Mouse (Mus musculus) kidney, postnatal 36 days (tissue): ENCODE results near the gene Slitrk2.

ENCODE experiments used
- DNase-seq, 2 experiments: peaks; one replicate each; pipeline ENCODE4 v3.0.0; 2021 to 2022; ENCODE audit warnings: mixed read lengths in 2 of 2

The Slitrk2 gene

GRCm38 (mm10) chrX:66648911-66649620, at the start of gene Slitrk2:
TSS of gene Slitrk2 (plus strand) at chrX:66649318.
- no peak for DNase-seq

GRCm38 (mm10) chrX:66605490-66605889, 43.6 kb upstream of the Slitrk2 start:
- DNase-seq = no peak

GRCm38 (mm10) chrX:66652455-66653144, 3.5 kb downstream of the Slitrk2 start:
- peak; percentile 7 for DNase-seq

- peak in 1 of 2 experiments; percentile 27 for DNase-seq
Measured at GRCm38 (mm10) chrX:66657365-66657764, 8.2 kb downstream of the Slitrk2 start.

DNA sequence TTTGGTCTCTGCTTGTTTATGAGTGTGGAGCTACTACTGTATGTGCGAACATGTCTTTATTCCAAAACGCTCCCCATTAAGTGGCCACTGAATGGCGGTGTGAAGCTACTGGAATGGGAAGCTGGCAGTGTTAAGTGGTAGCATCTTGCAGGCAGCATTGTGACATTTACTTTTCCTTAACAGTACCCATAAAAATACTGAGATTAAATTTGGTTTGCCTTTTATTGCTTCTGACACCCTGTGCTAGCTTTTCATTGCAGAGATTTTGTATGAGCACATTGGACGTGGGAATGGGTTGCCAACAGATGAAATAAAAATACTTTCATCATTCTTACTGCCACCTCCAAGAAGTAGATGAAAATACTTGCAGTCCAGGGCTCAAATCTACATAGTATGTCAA, 27.8 kb downstream of the Slitrk2 start:
- no peak for DNase-seq

GRCm38 (mm10) chrX:66678646-66679045, 29.5 kb downstream of the Slitrk2 start:
- DNase-seq = no peak
